Mouse (Mus musculus) gastrocnemius, postnatal 25 days (tissue): ENCODE measurements at regions not wholly inside any gene's neighbourhood (a gene's known extent, or its start where the extent isn't known, plus 50 kb on each side); places are given as distances from the start of the nearest gene placed in this dataset.
A peak's percentile ranks its signal among the peaks of the same experiment; 100 is the strongest.

Experiments
- DNase-seq: peaks from one replicate; pipeline ENCODE4 v3.0.0; 2022

DNA sequence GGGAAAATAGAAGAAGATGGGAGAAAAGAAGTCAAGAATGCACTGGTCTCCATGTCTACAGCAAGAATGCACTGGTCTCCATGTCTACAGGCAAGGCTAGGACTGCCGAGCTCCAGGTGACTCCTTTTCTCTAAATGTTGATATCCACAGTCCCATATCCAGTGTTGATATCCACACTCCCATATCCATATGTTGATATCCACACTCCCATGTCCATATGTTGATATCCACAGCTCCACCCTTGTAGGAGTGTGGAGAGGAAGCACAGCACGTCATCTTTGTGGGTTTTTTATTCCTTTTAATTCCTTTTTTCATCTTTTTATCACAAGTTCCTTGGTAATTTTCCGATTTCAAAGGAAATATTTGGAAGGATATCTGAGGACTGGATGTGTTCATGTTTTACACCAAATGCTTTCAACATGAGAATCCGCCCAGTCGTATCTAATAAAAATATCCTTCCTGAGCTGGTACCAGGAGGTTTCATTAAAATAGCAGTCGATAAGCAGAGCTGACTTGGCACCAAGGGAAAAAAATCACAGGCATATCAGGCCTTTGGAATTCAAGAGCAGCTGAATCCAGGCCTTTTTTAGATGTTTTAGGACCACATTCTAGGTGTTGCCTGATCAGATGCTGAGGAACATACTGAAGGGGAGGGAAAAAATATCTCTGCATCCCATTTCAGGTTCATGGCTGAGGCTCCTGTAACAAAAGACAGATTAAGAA, 653.7 kb upstream of the Cdh11 start:
- no peak for DNase-seq

DNA sequence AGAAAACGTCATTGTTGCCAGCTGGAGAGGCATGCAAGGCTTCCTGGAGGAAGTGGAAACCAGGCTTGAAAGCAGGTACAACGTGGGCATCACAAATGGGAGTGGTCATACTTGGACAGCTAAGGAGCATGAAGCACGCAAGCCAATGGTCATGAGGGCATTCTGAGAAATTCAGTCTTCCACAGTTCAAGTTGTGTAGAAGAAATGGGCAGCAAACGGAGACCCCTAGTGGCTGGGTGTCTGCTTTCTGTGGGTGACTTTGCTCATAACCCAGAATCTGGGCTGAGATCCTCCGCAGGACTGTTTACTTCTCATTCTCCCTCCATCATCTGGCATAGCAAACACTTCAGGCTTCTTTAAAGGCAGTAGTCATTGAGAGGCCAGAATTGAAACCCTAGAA, 655.7 kb upstream of the Cdh11 start:
- DNase-seq: no peak

DNA sequence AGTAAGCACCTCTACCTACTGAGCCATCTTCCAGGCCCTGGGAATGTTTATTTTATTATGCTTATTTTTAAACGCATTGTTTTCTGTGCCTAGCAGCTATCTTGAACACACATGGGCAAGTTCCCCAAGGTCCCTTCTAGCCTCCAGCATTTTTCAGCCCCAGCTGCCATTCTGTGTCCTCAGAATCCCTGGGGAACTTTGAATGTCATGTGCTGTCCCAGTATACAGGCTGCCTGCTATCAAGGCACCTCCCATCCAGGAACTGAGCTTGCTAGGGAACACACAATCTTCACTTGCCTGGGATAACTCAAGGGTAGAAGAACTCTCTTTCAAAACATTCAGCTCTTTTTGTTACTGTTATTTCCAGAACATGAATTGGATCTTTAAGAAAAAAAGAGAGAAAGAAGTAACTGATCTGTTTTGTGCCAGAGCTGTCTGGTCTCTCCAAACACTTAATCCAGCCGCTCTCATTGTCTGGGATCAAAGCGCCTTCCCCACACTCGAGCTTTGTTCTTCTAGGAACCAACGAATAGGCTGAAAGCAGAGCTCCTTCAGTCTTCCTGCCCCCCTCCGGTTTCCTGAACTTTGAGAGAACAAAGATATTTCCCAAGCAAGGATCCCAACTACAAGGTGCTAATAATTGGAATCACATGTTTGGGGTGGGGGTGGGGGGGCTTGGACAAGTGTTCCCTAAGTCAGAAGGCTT, 657.1 kb upstream of the Cdh11 start:
- no peak for DNase-seq

DNA sequence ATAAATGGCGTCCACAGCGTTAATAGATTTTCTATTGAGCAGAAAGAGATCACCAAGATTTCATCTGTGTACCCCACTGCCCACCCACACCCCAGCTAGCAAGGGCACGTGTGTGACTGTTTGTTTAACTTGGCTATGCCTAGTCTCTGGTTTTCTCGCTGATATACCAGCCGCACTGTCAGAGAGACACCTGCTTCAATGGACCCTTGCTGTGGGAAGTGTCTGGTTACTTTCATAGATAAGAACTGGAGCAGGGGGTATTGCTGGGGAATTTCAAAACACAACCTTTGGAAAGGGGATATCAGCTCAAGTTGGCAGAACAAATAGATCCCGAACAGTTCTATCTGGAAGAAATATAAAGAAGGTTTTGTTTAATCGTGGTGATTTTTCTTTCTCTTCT, 656.8 kb upstream of the Cdh5 start:
- DNase-seq: no peak

DNA sequence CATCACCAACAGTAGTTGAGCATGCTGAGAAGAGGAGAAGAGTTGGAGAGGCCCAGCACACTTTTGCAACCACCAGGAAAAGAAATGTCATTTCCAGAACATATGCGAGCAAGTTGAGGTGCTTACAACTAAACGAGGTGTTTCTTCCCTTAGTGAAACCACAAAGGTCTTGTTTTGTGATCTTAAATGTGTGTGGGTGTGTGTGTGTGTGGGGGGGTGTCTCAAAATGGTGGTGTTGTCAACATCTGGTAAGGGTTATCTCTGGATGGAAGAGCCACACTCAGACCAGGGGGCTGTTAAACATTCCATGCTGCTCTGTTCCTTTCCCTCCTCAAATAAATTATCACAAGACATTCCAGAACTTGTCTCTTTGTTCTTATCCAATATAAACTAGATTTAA, 656.0 kb upstream of the Cdh5 start:
- no peak for DNase-seq

DNA sequence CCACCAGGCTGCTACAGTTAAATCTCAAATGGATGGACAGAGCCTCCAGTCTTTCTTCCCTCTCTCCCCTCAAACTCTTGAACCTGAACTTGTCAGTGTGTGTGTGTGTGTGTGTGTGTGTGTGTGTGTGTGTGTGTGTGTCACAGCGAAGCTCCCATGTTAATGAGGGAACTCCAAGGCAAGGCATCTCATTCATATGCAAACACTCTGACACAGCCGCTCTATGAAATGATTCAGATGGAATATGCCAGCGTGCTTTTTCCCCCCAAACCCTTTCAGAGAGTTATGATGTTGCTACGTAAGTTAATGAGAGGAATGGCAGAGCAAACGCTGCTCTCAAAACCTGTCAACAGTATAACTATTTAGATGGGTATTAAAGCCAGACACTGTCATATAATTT, 653.5 kb upstream of the Cdh5 start:
- DNase-seq: no peak

DNA sequence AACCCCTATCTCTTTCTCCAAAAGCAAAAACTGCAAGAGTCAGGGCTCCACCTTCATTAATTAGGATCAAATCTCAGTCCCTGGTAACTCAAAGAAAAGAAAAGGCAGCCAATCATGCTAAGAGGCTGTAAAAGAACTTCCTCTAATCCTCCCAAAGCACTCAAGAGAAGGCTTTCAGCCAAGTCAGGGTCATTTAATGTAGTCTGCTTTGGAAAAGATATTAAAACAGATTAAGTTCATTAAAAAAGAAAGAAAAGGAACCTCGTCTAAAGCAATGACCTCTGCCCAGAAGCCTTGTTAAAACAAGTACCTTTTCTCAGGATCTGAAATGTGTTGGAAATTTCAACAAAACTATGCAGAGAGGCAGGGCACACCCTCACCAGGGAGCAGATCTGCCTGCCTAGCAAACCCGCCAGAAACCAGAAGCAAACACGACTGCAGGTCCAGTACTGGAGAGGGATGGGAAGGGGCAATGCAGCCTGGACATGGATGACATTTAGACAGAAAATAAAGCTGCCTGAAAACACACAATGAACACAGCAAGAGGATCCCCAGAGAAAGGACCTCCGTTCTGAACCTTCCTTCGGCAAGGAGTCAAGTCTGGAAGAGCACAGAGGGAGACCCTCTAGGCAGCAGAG, 649.9 kb upstream of the Cdh5 start:
- DNase-seq: no peak

DNA sequence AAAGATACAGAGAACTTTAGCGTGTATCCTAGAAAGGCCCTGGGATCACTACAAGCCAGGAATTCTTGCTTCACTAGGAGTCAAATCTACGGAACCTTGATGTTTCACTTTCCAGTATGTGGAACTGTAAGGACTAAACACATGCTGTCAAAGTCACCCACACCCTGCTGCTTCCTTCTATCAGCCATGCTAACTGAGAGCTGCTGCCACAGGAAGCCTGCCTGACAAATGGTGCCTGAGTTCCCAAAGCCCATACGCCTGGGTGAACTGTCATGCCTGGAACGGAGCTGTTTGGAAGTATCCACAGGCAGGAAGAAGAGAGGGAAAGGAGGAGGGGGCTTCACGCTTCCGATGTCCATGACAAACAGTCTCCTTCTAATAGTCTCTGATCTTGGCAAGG, 644.2 kb upstream of the Cdh5 start:
- DNase-seq: no peak

DNA sequence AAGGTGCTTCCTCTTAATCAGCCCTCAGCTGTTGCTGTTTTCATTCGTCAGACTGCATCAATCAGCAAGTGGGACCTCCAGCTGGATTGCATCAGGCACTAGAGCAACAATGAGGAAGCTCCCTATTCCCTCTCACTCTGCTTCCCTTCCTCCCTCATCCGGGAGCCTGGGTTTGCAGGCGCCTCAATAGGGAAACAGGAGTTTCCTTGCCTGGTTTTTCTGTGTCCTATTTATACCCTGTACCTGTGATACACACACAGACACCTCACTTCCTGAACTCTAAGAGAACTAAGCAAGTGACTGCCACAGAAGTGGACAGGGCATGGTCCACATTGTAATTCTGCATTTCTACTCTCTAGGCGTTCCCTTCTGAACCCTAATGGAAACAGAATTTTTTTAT, 637.9 kb upstream of the Cdh5 start:
- no peak for DNase-seq

DNA sequence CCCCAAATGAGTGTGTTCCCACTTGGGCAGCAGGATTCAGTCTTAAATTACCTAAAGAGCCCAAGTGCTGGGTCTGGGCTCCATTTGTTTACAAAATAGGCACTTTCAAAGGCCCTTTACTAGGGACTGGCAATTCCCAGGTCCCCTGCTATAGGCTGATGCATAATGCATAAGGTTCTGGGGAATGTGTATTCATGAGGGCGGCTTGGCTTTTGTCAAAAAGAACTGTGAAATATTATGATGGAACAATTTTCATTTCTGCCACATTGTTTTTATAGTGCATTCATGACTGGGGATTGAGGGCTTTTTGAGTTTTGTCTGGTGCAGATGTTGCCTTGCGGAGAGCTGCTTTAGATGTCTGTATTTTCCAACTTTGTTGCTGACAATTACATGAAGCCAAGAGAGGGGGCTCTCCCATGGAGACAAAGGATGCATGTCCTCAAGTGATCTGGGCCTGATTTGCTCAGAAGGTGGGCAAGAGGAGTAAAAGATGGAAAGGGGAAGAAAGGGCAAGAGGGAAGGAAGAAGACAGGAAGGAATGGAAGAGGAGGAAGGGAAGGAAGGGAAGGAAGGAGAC, 636.6 kb upstream of the Cdh5 start:
- no peak for DNase-seq

DNA sequence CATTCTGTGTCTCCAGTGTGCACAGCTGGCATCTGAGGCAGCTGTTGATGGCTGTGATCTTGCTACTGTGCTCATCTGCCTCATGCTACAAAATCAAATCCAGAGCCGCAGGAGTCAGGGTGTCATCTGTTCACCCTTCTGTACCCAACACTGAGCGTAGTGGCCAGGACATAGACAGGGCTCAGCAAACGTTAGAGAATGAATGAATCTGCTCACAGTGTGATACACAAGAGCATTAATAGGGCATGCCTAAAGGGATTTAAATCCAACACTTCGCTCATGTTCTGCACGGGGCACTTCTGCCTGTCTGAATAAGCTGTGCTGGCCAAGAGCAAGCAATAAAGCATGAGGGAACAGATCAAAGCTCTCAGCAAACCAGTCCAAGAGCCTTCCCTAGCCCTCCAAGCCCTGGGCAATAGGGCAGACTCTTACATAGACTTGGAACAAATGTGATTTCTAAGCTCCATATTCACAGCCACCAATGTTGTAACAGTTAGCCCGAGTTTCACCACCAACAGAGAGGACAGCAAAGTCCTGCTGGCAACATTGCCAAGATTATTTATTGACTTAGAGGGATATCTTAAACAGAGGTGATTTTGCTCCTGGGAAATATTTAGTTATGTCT, 633.8 kb upstream of the Cdh5 start:
- no peak for DNase-seq

DNA sequence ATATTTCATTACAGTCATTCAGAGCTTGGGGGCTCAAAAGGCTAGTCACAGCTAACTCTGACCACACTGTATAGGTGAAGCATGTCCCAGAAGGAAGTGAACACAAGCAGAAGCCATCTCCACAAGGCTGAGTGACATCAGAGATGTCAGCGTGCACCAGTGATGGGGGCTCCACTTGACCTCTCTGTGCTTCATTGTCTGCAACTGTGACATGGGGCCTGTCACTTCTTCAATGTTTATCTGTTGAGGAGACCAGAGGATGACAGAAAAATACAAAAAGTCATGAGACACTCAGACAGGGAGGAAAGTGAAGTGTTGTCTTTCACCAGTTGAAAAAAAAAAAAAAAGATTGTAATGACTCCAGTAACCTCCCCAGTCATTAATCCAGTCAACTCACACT, 632.4 kb upstream of the Cdh5 start:
- no peak for DNase-seq

DNA sequence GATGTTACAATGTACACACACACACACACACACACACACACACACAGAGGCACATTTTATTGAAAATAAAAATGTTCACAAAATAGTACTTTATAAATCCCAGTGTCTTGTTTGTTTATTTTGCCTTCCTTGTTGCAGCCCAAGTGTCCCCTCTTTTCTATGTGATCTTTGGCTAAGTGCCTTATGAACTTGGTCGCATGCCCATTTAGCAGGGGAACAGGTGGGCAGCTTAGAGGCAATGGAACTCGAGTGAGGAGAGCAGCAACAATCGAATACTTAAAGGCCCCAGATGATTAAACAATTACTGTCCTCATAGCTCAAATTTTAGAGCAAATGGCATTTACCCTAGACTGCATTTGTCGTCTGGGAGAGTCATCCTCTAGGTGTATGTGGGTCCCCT, 631.1 kb upstream of the Cdh5 start:
- no peak for DNase-seq

DNA sequence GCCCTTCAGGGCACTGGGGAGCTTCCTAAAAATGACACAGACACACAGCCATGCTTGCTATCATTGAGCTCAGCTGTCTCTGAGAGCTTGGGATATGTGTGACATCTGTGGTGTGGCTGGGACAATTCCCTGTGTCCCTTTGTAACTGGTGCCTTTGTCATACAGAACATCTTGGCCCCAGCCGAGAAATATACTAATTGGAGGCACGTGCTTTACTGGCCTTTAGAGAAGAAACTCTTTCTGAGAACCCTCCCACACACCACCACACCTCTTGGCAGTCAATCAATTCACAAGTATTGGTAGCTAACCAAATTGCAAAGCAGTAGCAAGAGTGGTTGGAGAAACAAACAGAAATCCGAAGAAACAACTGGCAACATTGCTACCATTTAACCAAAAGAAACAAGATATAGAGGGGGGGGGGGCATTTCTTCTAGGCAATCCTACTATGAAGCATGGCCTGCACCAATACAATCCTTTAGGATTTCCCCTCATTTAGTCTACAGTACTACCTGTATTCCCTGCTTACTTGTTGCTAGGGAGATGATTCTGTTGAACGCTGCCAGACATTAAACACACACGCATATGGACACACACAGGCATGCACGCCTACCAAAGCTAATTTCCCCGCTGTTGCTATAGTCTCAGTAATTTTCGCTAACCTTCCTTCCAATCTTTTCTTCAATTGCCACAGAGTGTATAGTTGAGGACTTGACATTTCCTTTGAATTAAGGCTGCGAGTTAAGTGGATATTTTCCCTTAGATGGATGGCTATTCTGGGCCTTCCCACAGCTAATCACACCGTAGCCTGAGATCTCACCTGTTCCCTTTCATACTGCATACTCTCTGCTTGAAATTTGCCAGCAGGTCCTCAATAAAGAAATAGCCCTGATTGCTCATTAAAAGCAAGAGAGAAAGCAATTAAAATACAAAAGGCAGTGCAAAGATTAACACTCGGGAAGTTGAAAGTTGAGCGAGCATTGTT, 625.3 kb upstream of the Cdh5 start:
- no peak for DNase-seq

DNA sequence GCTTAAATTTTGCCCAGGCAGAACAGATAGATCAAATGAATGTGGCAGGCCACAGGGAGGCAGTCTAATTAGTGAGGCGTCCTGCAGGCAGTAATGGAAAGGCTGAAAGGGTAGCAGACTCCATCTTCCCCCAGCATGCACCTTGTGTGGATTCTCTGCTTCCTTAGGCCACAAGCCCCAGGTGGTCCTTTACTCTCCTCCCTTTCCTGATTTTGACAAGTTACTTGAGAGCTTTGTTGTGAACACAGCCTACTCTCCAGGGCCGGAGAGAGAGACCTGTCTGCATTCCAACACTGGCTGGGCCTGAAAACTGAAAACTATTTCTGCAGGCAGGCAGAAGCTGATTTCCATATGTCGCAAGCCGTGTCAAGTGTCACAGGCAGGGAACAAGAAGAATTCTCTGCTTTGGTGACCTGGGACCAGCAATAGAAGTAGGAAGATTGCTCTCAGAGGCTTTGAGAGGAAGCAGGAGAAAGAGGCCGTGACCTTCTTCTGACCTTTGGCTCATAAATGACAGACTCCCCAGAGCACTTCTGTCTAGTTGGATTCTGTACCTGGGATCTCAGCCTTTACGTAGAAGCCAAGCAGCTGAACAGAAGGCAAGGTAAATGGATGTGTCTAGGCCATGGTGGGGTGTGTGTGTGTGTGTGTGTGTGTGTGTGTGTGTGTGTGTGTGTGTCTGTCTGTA, 619.2 kb upstream of the Cdh5 start:
- no peak for DNase-seq

DNA sequence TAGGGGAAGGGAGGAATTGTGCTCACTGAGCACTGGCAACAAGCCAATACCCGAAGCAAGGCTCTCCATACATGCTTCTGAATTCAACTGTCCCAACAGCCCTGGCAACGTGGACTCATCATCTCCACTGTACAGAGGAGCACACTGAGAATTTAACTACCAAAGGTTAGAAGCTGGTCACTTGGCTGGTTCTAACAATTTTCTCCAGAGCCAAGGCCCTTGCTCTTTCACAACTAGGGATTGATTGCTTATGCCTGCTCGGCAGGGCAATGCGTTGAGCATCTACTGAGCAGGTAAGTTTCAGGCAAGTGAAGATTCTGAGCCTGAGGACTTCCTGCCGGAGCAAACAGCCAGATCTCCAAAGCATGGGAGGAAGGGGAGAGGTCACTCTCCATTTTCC, 616.0 kb upstream of the Cdh5 start:
- no peak for DNase-seq

DNA sequence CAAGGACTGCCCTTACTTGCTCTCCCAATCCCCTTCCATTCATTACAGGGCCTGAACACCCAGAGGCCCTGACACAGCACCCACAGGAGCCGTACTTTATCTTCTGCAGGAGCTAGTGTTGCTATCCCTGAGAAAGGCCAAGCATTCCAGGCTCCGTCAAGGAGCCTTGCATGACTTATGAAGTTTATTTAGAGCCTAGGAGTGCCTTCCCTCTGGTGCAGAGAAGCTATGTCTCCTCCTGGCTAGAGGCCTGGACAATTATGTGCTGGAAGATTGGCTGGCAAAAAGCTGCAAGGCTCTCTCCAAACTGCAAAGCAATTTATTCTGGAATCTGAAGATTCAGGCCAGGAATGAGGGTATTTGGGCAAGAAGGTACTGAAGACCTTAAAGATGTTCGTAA, 612.0 kb upstream of the Cdh5 start:
- no peak for DNase-seq

DNA sequence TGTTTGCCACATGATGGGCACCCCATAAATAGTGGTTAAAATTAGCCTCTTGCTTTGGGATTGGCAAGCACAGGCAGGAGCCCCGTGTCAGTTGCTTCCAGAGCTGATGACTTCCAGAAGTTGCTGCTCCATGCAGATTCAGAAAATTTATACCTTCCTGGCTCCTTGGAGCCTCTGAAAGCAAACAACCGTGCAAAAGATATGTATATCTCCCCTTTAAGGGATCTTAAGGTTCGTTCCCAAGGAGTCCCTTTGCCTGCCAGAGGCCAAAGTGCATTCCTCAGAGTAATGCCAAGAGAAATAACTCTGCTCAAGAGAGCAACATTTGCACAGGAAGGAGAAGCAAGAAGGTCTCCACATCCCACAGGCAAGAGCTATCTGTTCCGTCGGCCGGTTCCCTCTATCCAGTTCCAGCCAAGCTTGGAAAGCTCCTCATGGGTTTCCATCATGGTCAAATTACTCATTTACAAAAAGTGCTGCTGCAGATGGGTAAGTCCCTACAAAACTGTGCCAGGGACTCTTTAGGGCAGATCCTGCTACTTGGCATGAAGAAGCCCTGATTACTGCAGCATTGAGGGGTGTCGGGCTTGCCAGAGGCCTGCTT, 608.4 kb upstream of the Cdh5 start:
- DNase-seq: peak; percentile 40

DNA sequence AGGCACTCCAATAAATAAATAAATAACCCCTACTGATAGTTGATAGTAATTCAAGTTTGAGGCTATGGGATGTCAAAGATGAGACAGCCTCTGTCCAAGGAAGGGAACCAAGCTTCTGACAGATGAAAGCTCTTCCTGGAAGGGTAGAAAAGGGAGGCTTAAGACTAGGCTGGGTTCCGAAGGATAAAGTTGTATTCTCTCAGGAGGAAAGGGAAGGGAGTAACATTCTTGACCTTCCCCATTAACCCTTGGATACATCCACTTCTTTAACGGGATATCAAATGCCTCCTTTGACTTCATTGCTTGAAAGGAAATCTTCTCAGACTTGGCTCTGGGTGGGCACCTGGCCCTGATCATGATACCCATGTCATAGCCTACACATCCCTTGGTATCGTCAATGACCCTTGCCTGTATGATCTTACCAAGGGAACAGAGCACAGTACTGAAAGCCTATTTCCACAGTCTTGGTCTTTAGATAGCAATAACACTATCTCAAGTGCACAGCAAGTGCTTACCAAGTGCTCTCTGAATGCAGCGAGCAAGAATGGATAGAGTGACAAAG, 607.4 kb upstream of the Cdh5 start:
- DNase-seq: no peak

DNA sequence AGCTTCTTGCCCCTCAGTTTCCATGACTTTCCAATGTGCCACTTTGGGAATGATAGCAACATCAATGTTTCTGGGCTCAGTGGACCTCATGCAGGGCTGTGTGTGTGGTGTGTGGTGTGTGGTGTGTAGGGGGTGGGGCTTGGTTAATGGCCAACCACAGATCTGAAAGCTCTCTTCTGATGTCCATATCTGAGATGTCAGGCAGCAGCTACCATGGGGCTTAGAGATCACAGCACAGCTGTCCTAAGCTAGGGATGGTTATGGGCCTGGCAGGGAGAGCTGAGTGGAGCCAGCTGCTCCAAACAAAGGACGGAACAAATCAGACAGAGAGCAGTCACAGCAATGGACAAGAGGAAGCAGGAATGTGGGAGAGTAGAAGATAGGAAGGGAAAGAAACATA, 606.8 kb upstream of the Cdh5 start:
- DNase-seq: no peak
